Mouse (Mus musculus) lung, embryonic 15.5 days (tissue): Measurements from ENCODE around the gene Mmd2. TPM values are rescaled to one million over a fixed set of nuclear protein-coding genes. Genes with fewer than 3 reads are reported as not detected.

Source experiments
- ATAC-seq: fragments of 200-750 bp; cut with Nextera tagmentation; 2 replicates; pipeline ENCODE4 v1.8.0; 2017; ENCODE audit warnings: moderate number of reproducible peaks, borderline replicate concordance; ENCODE audit not compliant: low FRiP score, low TSS enrichment; ENCODE audit errors: extremely low read depth
- H3K27ac ChIP-seq: fragments of 300-500 bp; sonication (generic); 2 replicates; pipeline ENCODE4 v1.5.1; 2015; ENCODE audit warnings: moderate library complexity, mild to moderate bottlenecking, inconsistent platforms
- H3K27me3 ChIP-seq: fragments of 300-500 bp; sonication (generic); 2 replicates; pipeline ENCODE4 v1.6.1; 2015; ENCODE audit warnings: inconsistent platforms
- H3K36me3 ChIP-seq: fragments of 300-500 bp; sonication (generic); 2 replicates; pipeline ENCODE4 v1.6.1; 2015; ENCODE audit warnings: inconsistent platforms
- H3K4me1 ChIP-seq: fragments of 300-500 bp; sonication (generic); 2 replicates; pipeline ENCODE4 v1.6.1; 2015; ENCODE audit warnings: inconsistent platforms
- H3K4me2 ChIP-seq: fragments of 300-500 bp; sonication (generic); 2 replicates; pipeline ENCODE4 v1.6.1; 2015; ENCODE audit warnings: inconsistent platforms, mild to moderate bottlenecking, moderate library complexity
- H3K4me3 ChIP-seq: fragments of 300-500 bp; sonication (generic); 2 replicates; pipeline ENCODE4 v1.5.1; 2015; ENCODE audit warnings: mild to moderate bottlenecking, inconsistent platforms
- H3K9ac ChIP-seq: fragments of 300-500 bp; sonication (generic); 2 replicates; pipeline ENCODE4 v1.6.1; 2015; ENCODE audit warnings: inconsistent platforms
- H3K9me3 ChIP-seq: fragments of 300-500 bp; sonication (generic); 2 replicates; pipeline ENCODE4 v1.6.1; 2016; ENCODE audit warnings: inconsistent platforms
- WGBS: fragments of 180-500 bp; shearing (Covaris S2); methylation state at CpG from one replicate; pipeline ENCODE4 v1.1.7; 2015; 5-methylcytosine and 5-hydroxymethylcytosine counted together
- polyA plus RNA-seq: library from polyadenylated mRNA; unstranded; fragments of >200 nt; fragmentation: Nextera tagmentation; extraction: Ambion mirVana; gene quantifications from 2 replicates; pipeline ENCODE4 v1.2.1, GENCODE M21; 2015

Mmd2 gene
- polyA plus RNA-seq, 1 experiment from 2014 or later = 0.59 TPM

DNA sequence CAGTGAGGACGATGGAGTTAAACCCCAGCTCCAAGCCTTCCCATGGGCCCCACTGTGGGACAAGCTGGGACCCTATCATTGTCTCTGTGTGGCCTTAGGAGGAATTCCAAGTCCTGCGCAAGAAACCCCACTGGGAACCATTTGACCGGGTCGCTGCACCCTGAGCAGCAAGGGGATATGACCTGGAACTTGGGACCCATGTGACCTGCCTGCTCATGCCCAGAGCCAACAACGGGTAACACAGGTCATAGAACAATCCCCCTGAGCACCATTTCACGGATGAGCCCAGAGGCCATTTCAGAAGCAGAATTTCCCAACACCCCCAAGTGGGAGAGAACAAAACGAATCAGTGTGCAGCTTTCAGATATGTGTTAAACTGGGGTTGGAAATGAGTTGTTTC is 4.2 kb downstream of the Mmd2 start:
- no peak for ATAC-seq
- Histone ChIP-seq H3K4me2 (no peak overlapping the region), H3K27me3 (peaks cover 28% of the 10 kb centered on the region)

DNA sequence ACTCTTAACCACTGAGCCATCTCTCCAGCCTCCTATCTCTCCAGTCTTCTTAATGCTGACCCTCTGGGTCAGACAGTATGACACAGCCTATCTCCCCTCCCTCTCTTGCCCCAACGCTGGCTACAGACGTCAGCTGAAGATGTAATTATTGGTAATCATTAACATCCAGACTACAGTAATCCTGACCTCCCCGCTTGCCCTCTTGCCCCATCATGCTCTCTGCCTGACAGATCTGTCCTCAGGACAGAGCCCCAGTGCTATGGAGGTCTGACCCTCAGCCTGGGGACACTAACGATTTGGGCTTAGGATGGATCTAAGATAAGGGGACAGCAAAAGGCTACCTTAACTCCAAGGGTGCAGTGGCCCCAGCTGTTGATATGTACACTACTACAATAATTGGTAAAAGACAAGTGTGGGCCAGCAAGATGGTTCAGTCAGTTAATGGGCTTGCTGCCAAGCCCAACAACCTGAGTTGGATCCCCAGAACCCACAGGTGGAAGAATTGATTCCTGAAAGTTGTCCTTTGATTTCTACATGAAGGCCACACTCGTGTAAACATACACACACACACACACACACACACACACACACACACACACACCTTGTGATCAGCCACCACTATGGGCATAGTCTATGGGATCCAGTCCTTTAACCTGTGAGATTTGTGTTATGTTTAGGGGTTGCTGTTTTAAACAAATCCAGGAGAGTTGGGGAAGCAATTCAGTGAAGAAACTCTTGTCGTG is 10.8 kb downstream of the Mmd2 start:
- Histone ChIP-seq H3K4me3 (no peak overlapping the region), H3K9me3 (no peaks in the 10 kb centered on the region), H3K9ac (no peak overlapping the region), H3K27me3 (no peaks in the 10 kb centered on the region), H3K27ac (no peak overlapping the region), H3K4me2 (no peak overlapping the region), H3K36me3 (no peaks in the 10 kb centered on the region), H3K4me1 (no peaks in the 10 kb centered on the region)
- ATAC-seq = no peak
- 59% methylated on average over 6 of the region's 6 CpGs for WGBS

More for the DNA sequence above, 4.2 kb downstream of the Mmd2 start:
- Histone ChIP-seq H3K4me1 (peaks cover 7% of the 10 kb centered on the region; the same call in 1 of the 2 replicates), H3K27ac (no peak overlapping the region), H3K36me3 (no peaks in the 10 kb centered on the region), H3K9me3 (no peaks in the 10 kb centered on the region), H3K9ac (no peak overlapping the region), H3K4me3 (no peak overlapping the region)
- 78% methylated on average over 7 of the region's 7 CpGs for WGBS

DNA sequence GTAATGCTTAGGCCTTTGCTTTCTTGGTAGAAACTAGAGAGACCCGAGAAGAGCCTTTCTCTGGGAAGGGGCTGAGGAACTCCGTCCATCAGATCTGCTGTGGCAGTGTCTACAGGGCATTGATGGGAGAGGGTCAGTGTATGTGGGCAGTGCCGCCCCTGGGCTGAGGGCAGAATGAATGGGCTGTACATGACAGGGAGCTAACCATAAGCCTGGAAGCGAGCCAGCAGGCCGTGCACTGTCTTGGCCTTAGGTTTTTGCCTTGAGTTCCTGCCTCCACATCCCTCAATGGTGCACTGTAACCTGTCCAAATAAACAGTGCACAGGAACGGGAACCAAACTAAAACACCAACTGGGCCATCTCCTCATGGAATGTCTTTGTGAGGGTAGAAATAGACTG is 11.9 kb downstream of the Mmd2 start:
- no peak overlapping the region for H3K27ac ChIP-seq

DNA sequence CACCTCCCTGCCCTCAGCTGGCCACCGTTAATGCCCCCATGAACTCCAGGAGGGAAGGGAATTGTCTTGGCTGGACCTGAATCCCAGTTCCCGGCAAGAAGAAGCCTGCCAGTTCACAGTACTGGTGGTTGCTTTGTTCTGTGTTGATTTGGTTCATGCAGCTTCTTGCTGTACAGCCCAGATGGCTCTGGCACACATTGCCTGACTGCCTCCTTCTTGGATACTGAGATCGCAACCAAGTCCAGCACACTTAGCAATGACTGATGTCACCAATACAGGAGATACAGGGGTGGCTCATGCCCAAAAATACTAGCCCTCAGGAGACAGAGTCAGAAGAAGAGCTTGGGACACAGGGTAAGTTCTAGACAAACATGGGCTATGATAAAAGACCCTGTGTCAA is 12.9 kb downstream of the Mmd2 start:
- Histone ChIP-seq H3K27me3 (no peaks in the 10 kb centered on the region), H3K9me3 (no peaks in the 10 kb centered on the region)
- WGBS = 71% methylated on average over 3 of the region's 3 CpGs

More for the DNA sequence above, 11.9 kb downstream of the Mmd2 start:
- no peak for ATAC-seq
- H3K36me3 ChIP-seq = no peaks in the 10 kb centered on the region
- no peaks in the 10 kb centered on the region for H3K27me3 ChIP-seq
- H3K4me1 ChIP-seq = no peaks in the 10 kb centered on the region
- H3K9me3 ChIP-seq = no peaks in the 10 kb centered on the region
- H3K9ac ChIP-seq = no peak overlapping the region
- H3K4me3 ChIP-seq = no peak overlapping the region
- H3K4me2 ChIP-seq = no peak overlapping the region
- WGBS = 60% methylated on average over 6 of the region's 6 CpGs

DNA sequence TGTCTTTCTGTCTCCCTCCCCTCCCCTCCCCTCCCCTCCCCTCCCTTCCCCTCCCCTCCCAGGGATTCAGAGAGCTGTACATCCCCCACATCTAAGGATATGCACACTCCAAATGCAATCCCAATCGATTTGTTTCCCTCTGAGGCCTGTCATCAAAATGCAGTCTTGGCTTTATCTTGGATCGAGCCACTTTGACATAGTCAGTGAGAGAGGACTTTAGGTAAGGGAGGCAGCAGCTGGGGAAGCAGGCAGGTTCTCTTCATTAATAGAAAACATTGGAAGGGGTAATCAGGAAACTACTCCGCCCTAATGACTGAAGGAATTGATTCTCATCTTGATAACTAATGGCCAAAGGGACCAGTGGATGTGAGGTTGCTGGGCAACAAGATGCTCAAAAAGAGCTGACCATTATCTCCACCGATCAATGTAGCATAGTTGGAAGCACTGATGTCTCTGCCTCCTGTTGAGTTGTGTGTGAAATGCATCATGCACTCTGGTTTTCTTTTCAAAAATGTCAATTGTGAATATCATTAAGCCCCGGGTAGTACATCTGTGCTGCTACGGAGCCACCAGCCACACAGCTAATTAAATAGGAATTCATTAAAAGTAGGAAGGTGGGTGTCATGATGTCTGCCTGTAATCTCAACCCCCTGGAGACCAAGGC is 17.5 kb downstream of the Mmd2 start:
- Histone ChIP-seq H3K4me1 (no peaks in the 10 kb centered on the region), H3K4me2 (no peak overlapping the region), H3K27ac (no peak overlapping the region), H3K9ac (no peak overlapping the region), H3K9me3 (no peaks in the 10 kb centered on the region), H3K4me3 (no peak overlapping the region), H3K36me3 (no peaks in the 10 kb centered on the region), H3K27me3 (no peaks in the 10 kb centered on the region)
- ATAC-seq = no peak
- 77% methylated on average over 6 of the region's 6 CpGs for WGBS

More for the DNA sequence above, 12.9 kb downstream of the Mmd2 start:
- Histone ChIP-seq H3K4me1 (no peaks in the 10 kb centered on the region), H3K4me3 (no peak overlapping the region), H3K36me3 (no peaks in the 10 kb centered on the region), H3K9ac (no peak overlapping the region), H3K27ac (no peak overlapping the region), H3K4me2 (no peak overlapping the region)
- ATAC-seq = no peak

DNA sequence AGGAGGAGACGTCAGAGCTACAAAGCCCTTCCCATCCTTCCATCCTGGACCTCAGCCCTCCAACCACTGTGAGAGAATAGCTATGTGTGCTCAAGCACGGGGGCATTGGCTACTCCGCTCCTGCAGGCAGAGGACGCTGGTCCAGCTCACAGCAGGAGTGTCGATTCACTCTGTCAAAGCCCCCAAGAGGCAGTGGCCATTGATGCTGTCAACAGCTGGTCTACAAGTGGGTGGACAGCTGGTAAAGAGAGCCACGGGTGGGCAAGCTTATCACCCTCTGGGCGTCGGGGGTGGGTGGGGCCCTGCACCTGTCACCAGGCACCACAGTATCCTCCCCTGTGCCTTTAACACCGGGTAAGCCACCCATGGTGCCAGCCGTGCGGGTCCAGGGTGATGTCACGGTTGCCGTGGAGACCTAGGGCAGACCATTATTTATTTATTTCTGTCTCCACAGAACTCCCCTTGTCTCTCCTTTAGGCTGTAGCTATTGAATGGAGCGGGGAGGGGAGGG is 24.9 kb downstream of the Mmd2 start:
- no peak overlapping the region for H3K9ac ChIP-seq
- ATAC-seq = no peak; the same call in 1 of the 2 replicates
- no peak overlapping the region for H3K27ac ChIP-seq
- no peaks in the 10 kb centered on the region for H3K4me1 ChIP-seq
- no peak overlapping the region for H3K4me3 ChIP-seq
- no peaks in the 10 kb centered on the region for H3K27me3 ChIP-seq
- 36% methylated on average over 14 of the region's 14 CpGs for WGBS
- no peak overlapping the region for H3K4me2 ChIP-seq
- no peaks in the 10 kb centered on the region for H3K36me3 ChIP-seq
- H3K9me3 ChIP-seq = no peaks in the 10 kb centered on the region

DNA sequence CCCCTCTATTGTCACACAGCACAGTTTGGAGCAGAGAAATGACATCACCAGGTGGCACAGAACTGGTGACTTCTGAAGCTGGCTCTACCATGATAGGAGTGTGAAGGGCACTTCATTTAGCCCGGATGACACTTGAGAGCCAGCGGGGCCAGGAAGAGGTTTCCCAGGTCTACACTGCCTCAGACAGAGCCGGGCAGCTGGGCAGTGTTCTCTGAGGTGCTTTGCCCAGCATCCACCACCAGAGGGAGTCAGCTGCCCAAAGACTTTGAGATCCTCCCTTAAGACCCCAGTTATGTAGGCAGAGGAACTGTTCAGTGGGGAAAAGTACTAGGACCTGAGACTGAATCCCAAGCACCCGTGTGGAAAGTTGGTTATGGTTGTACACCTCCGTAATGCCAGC is 27.1 kb downstream of the Mmd2 start:
- Histone ChIP-seq H3K36me3 (no peaks in the 10 kb centered on the region), H3K27me3 (no peaks in the 10 kb centered on the region), H3K27ac (no peak overlapping the region), H3K9ac (no peak overlapping the region), H3K4me2 (no peak overlapping the region), H3K4me1 (no peaks in the 10 kb centered on the region), H3K9me3 (no peaks in the 10 kb centered on the region), H3K4me3 (no peak overlapping the region)
- 0 out of 2 replicates have a peak, but pooled peaks have one; percentile 40 for ATAC-seq
- WGBS = 7% methylated on average over 5 of the region's 5 CpGs

DNA sequence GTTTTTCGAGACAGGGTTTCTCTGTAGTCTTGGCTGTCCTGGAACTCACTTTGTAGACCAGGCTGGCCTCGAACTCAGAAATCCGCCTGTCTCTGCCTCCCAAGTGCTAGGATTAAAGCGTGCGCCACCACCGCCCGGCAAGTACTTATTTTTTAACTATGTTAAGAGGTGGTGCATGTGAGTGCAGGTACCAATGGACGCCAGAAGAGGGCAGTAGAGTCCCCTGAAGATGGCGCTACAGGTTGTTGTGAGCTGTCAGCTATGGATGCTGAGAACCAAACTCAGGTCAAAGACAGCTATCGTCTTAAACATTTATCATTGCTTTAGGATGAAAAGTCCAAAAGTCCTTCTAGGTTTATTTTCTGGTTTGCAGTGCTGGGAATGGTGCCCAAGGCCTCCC is 30.4 kb downstream of the Mmd2 start:
- no peaks in the 10 kb centered on the region for H3K4me1 ChIP-seq
- no peak overlapping the region for H3K27ac ChIP-seq
- no peaks in the 10 kb centered on the region for H3K9me3 ChIP-seq
- 86% methylated on average over 10 of the region's 10 CpGs for WGBS
- no peak overlapping the region for H3K4me2 ChIP-seq
- no peaks in the 10 kb centered on the region for H3K27me3 ChIP-seq
- H3K4me3 ChIP-seq = no peak overlapping the region
- ATAC-seq = no peak
- H3K36me3 ChIP-seq = no peaks in the 10 kb centered on the region
- H3K9ac ChIP-seq = no peak overlapping the region

DNA sequence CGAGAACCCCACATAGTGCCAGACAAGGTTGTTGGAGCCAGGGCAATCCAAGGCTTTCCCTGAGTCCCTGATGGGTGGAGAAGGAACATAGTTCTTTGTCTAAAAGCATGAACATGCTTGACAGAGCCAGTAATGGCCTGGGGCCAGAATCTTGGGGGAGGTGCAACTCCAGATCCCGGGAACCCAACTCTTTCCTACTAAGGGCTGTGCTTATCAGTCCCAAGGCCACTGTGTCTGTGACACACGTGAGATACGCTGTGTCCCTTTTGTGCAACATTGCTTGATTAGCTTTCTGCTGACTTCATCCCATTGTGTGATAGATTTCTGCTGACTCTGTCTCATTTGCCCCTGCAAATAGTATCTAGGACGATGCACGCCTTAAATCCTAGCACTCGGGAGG is 31.8 kb downstream of the Mmd2 start:
- H3K4me1 ChIP-seq = no peaks in the 10 kb centered on the region
- H3K27me3 ChIP-seq = no peaks in the 10 kb centered on the region
- no peak overlapping the region for H3K27ac ChIP-seq
- H3K36me3 ChIP-seq = no peaks in the 10 kb centered on the region
- no peaks in the 10 kb centered on the region for H3K9me3 ChIP-seq
- ATAC-seq = no peak
- no peak overlapping the region for H3K4me3 ChIP-seq
- WGBS = 70% methylated on average over 7 of the region's 7 CpGs
- H3K9ac ChIP-seq = no peak overlapping the region
- H3K4me2 ChIP-seq = no peak overlapping the region

DNA sequence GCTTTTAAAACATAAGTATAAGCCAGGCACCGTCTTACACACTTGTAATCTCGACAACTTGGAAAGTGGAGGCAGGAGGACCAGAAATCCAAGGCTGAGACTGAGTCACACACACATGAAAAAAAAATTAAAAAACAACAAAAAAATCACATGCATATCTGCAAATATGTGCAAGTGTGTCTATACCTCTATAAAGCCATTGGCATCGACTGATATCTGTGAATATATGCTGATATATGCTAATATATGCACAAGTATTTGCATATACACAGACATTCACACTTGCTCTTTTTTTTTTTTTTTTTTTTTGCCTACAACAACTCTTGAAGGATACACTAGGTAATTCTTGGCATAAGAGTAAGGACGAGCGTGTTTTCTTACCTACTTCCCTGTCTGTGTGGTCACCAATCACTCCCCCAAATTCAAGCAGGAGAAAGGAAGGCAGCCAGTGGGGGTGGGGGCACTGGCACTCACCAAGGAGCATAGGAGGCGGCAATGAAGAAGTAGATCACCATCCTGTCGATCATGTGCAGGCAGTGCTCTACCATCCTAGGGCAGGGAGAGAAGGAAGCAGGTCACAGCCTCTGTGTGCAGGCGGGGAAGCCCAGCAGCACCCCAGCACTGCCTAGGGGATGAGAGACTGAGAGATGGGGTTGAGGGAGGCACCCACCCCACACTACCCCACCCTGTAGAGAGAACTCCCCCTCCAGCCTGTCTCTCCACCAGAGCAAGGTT is 34.1 kb downstream of the Mmd2 start:
- Histone ChIP-seq H3K9ac (no peak overlapping the region), H3K27ac (no peak overlapping the region), H3K36me3 (no peaks in the 10 kb centered on the region), H3K27me3 (no peaks in the 10 kb centered on the region), H3K4me2 (no peak overlapping the region), H3K4me1 (no peaks in the 10 kb centered on the region), H3K4me3 (no peak overlapping the region), H3K9me3 (no peaks in the 10 kb centered on the region)
- ATAC-seq = no peak
- 73% methylated on average over 8 of the region's 8 CpGs for WGBS

DNA sequence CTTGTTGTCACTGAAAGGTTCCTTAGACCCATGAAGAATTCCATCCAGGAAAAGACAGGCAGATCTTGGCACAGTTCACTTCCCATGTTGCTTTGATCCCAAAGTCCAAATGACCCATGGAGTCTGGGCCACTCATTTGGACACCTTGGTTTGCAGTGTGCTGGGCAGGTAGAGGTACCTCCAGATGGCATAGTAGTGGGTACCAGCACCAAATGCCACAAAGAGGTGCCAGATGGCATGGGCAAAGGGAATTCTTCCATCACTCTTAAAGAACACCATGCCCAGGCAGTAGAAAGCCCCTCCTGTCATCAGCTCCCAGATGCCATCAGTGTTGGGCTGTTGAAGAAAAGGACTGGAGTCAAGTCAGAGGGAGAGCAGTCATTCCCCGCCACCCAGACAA is 44.0 kb downstream of the Mmd2 start:
- Histone ChIP-seq H3K27ac (no peak overlapping the region), H3K4me3 (no peak overlapping the region), H3K9ac (no peak overlapping the region), H3K4me1 (no peaks in the 10 kb centered on the region), H3K4me2 (no peak overlapping the region), H3K9me3 (no peaks in the 10 kb centered on the region), H3K27me3 (no peaks in the 10 kb centered on the region), H3K36me3 (no peaks in the 10 kb centered on the region)
- WGBS = 89% methylated on average over 1 of the region's 1 CpGs
- ATAC-seq = no peak

DNA sequence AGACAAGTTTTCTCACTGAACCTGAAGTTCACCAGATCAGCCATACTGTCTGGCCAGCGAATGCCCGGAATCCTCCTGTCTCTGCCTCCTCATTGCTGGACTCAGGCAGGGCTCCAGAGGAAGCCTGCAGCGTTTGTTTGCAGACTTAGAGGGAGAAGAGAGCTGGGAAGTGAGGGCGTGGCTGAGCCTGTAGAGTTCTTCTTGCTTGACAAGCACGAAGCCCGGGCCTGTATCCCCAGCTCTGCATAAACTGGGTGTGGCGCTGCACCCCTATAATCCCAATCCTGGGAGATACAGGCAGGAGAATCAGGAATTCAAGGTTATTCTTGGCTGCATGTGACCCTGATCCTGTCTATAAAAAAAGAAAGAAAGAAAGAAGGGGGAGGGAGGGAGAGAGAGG is 48.3 kb downstream of the Mmd2 start:
- Histone ChIP-seq H3K9me3 (no peaks in the 10 kb centered on the region), H3K4me2 (no peak overlapping the region), H3K9ac (no peak overlapping the region), H3K4me3 (no peak overlapping the region), H3K36me3 (no peaks in the 10 kb centered on the region), H3K4me1 (no peaks in the 10 kb centered on the region), H3K27me3 (no peaks in the 10 kb centered on the region), H3K27ac (no peak overlapping the region)
- WGBS = 48% methylated on average over 7 of the region's 7 CpGs
- ATAC-seq = no peak
